Mouse (Mus musculus): ENCODE results near the gene Zfhx3.
A peak's percentile ranks its signal among the peaks of the same experiment; 100 is the strongest.

The Zfhx3 gene

GRCm38 (mm10) chr8:108869935-108870334 lies 927.5 kb downstream of the Zfhx3 start:
- DNase-seq: peak; percentile 13 to 43

DNA sequence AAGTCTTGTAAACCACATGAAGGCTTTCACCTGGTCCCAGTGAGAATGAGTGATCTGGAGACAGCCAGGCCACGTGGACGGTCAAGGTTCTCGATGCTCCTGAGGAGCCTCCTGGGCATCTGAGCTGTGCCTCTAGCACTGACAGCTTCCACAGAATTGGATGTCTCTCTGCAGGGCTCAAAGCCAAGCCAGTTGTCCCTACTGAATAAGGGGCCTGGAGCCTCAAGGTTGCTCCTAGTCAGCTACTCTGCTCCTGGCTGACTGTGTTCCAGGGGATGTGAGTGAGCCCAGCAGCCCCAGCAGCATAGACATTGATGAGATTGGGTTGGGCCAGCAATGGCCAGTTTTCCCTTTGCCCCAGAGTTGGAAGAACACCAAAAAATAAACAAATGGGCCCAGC lies 927.9 kb downstream of the Zfhx3 start:
- DNase-seq: no peak

DNA sequence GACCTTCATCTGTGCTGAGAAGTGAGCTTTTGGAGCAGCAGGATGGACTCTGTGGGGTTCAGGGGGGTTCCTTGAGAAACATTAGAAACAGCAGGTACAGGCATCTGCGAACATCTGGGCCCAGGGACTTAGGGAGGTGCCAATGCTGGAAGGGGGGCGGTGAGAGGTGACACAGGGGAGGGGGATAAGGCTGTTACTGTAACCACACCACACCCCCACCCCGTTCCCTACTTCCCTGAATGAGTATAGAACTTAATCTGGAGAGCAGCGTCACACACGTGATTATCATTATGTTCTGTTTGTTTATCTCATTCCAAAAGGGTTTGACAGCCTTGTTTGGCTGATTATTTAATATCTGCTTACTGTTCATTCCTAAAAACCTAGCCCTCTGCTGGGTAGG lies 933.3 kb downstream of the Zfhx3 start:
- no peak for DNase-seq

- no peak for DNase-seq
Observed at GRCm38 (mm10) chr8:108880101-108880500, 937.7 kb downstream of the Zfhx3 start.

- DNase-seq: no peak
Observed at GRCm38 (mm10) chr8:108881336-108881735, 938.9 kb downstream of the Zfhx3 start.

- DNase-seq: no peak
Observed at GRCm38 (mm10) chr8:108882073-108882472, 939.6 kb downstream of the Zfhx3 start.

- no peak for DNase-seq
Observed at GRCm38 (mm10) chr8:108883381-108883780, 940.9 kb downstream of the Zfhx3 start.

GRCm38 (mm10) chr8:108884947-108885346 lies 942.5 kb downstream of the Zfhx3 start:
- DNase-seq: no peak

- DNase-seq: peak; percentile 35 to 60
Observed at GRCm38 (mm10) chr8:108885450-108885849, 943.0 kb downstream of the Zfhx3 start.

DNA sequence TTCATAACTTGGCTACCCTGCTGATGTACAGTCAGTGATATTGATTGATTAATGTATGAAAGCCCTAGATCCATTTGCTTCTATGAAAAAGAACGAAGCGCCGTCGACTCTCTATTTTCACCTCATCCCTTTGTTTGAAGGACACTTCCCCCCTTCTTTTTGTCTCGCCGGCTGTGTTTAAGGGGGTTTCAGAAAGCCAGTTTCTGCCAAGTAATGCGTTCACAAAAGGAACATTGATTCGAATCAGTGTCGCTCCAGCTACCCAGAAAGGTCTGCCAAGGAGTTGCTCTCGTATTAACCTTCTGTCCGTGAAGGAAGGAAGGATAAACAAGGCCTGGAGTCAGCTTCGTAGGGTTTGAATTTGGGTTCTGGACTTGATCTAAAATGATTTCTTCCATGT lies 943.4 kb downstream of the Zfhx3 start:
- no peak for DNase-seq

- peak; percentile 86 to 91 for DNase-seq
Observed at GRCm38 (mm10) chr8:108886599-108887255, 944.3 kb downstream of the Zfhx3 start.

GRCm38 (mm10) chr8:108887256-108887615 lies 944.8 kb downstream of the Zfhx3 start:
- DNase-seq: peak; percentile 35 to 50

- DNase-seq: no peak
Observed at GRCm38 (mm10) chr8:108887890-108888289, 945.4 kb downstream of the Zfhx3 start.

- DNase-seq: no peak
Observed at GRCm38 (mm10) chr8:108888924-108889323, 946.5 kb downstream of the Zfhx3 start.

DNA sequence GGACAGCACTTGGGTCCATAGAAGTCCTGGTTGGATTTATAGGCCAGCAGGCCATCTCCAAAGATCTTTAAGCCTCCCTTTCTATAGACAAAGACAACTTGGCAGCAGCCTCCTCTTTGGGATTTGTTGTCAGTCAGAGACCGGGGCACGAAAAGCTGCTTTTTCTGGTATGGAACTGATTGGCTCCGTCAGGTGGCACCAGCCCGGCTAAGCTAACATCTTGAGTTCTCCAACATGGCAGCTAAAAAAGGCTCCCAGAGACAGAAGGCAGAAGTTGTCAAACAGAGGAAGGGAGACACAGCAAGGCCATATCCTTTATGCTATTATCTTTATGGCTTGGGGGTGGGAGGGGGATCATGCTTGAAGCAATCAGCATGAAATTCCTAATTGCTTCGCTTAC lies 947.0 kb downstream of the Zfhx3 start:
- no peak for DNase-seq

- DNase-seq: no peak
Observed at GRCm38 (mm10) chr8:108894287-108894686, 951.8 kb downstream of the Zfhx3 start.

GRCm38 (mm10) chr8:108896468-108897346 lies 954.3 kb downstream of the Zfhx3 start:
- DNase-seq: peak; percentile 81 to 87

- no peak for DNase-seq
Observed at GRCm38 (mm10) chr8:108897347-108898100, 955.1 kb downstream of the Zfhx3 start.

GRCm38 (mm10) chr8:108899251-108899771 lies 956.9 kb downstream of the Zfhx3 start:
- DNase-seq: no peak

GRCm38 (mm10) chr8:108900541-108900940 lies 958.1 kb downstream of the Zfhx3 start:
- DNase-seq: no peak

DNA sequence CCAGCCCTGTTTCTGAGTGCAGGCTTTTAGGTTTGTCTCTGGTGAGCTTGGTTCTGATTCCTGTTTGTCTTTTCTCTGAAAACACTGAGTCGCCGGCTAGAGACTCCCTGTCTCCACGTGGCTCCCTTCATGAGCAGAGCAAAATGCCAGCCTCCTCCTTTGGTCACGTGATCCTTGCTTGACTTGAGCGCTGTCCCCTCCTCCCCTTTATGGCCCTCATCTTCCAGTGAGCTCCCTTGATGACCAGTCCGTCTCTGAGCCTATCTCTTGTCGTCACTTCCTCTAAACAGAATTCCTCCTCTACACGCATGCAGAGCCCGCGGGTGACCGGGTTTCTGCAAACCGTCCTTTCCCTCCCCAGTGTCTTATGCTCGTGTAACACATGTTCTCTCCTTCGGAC lies 958.8 kb downstream of the Zfhx3 start:
- DNase-seq: no peak

DNA sequence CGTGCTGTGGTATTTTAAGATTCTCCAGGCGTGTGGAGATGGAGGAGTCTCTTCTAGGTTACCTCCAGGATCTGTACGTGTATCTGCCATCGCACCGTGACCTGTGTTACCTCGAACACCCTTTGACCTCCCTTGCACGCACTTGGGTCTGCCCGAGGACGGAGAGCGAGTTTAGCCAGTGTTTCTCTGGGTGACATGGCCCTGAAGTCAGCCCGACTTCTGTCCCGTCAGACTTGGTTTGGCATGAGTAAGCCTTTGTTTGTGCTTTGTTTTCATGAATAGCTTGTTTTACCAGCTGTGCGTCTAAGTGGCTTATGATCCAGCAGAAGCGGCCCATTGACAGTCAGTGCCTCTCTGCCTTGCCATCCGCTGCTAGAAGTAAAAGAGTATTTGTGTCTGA lies 961.1 kb downstream of the Zfhx3 start:
- no peak for DNase-seq

DNA sequence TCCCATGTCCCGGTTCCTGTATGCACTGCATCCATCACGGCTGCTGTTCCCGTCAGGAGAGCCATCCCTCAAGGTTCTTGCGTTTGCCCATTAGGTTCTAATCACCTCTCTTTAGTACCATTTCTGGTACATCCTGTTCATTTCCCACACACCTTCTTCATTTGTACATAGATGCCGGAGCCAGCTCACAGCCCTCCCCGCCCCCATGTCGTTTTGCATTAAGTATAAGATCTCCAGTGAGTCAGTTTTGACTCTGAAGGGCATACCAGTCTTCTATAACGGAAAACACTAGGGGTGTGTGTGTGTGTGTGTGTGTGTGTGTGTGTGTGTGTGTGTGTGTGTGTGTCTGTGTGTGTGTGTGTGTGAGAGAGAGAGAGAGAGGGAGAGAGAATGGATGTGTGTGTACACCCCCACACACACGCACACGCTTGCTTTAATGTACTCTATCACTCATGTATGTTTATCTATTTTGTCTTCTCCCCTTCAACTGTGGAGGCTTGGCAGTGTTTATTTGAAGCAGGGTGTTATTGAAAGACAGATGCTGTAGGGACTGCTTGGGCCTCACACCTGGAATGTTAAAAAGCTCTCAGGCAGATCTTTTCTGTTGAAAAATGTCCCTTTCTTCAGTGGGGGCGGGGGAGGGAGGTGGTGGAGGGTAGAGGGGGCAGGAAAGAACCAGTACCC lies 962.0 kb downstream of the Zfhx3 start:
- no peak for DNase-seq

Data from lung, adult 18-20 months (tissue).